In the genomic region with DNA sequence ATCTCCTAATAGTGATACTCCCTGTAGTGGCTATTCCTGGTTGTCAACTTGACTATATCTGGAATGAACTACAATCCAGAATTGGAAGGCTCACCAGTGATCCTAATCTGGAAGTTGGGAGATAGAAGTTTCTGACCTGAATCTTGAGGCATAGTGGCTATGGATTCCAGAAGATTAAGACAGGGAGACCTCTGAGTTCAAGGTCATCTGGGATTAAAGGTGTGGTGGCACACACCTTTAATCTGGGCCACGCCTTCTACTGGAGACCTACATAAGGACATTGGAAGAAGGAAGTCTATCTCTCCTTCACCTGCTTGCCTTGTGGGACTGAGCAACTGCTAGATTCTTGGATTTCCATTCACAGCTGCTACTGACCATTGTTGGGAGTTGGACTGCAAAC, we compare ENCODE assay signal across 8 mouse cellular contexts. TPM values are rescaled to one million over a fixed set of nuclear protein-coding genes. Genes with fewer than 3 reads are reported as not detected.
A peak's percentile ranks its signal among the peaks of the same experiment; 100 is the strongest.
DNase-seq lines count a peak whose midpoint lies in the region; ATAC-seq lines count a peak whose summit lies in the region.
"Not testable (repeated sequence)": the region's sequence is repeated elsewhere in the genome, so short reads cannot be mapped to it uniquely, and the experiment has no call there.

A gene (plus strand): TSS at position 301 of the 400 bp plus-strand sequence.

- not testable (repeated sequence) for H3K27ac ChIP-seq in hindbrain, embryonic 11.5 days (ENCODE audit: low read depth, low read length); liver, embryonic 12.5 days; midbrain, embryonic 14.5 days (replicated peaks; ENCODE audit: low read depth, low read length)

- not testable (repeated sequence) for H3K27me3 ChIP-seq in hindbrain, embryonic 11.5 days (ENCODE audit: control insufficient read depth, insufficient read depth, low read length); liver, embryonic 12.5 days (replicated peaks); midbrain, embryonic 14.5 days (ENCODE audit: control insufficient read depth, insufficient read depth, low read length)

- DNase-seq in adrenal gland, postnatal 14 days; hindbrain, embryonic 11.5 days (ENCODE audit: low spot score); layer of hippocampus, postnatal 10 days (ENCODE audit: low spot score in 2 of 2); midbrain, embryonic 14.5 days; thymus, postnatal 0 days (ENCODE audit: low spot score): not testable (repeated sequence)
- peak; percentile 34 for DNase-seq in heart, adult 11 months

- H3K4me2 ChIP-seq in hindbrain, embryonic 11.5 days (replicated peaks; ENCODE audit: low read depth, low read length); liver, embryonic 12.5 days; midbrain, embryonic 14.5 days (ENCODE audit: low read length): not testable (repeated sequence)

- ATAC-seq in erythroid progenitor cell, adult 5-6 weeks (replicated peaks; ENCODE audit: low FRiP score, poor library complexity, severe bottlenecking); hindbrain, embryonic 11.5 days (ENCODE audit: low FRiP score); liver, embryonic 12.5 days; midbrain, embryonic 14.5 days (ENCODE audit: low FRiP score, low TSS enrichment): not testable (repeated sequence)

- not testable (repeated sequence) for H3K4me3 ChIP-seq in hindbrain, embryonic 11.5 days (ENCODE audit: low read depth, low read length); liver, embryonic 12.5 days; midbrain, embryonic 14.5 days (replicated peaks; ENCODE audit: low read depth, low read length)

- not testable (repeated sequence) for H3K9me3 ChIP-seq in hindbrain, embryonic 11.5 days (ENCODE audit: control insufficient read depth, low read length); liver, embryonic 12.5 days (replicated peaks); midbrain, embryonic 14.5 days (ENCODE audit: control insufficient read depth, low read length)

- H3K36me3 ChIP-seq in hindbrain, embryonic 11.5 days (ENCODE audit: control insufficient read depth, insufficient read depth, low read length); liver, embryonic 12.5 days; midbrain, embryonic 14.5 days (ENCODE audit: control insufficient read depth, insufficient read depth, low read length): not testable (repeated sequence)

- 95% methylated on average over 1 of the region's 1 CpGs for WGBS in hindbrain, embryonic 11.5 days
- 91% methylated on average over 1 of the region's 1 CpGs for WGBS in liver, embryonic 12.5 days (ENCODE audit: insufficient replicate concordance)
- 90% methylated on average over 1 of the region's 1 CpGs for WGBS in midbrain, embryonic 14.5 days

- H3K9ac ChIP-seq in hindbrain, embryonic 11.5 days (ENCODE audit: low read depth, low read length); liver, embryonic 12.5 days; midbrain, embryonic 14.5 days (replicated peaks; ENCODE audit: low read length): not testable (repeated sequence)

- H3K4me1 ChIP-seq in hindbrain, embryonic 11.5 days (replicated peaks; ENCODE audit: control insufficient read depth, insufficient read depth, low read length); midbrain, embryonic 14.5 days (ENCODE audit: control insufficient read depth, insufficient read depth, low read length): not testable (repeated sequence)
- H3K4me1 ChIP-seq in liver, embryonic 12.5 days: peaks cover 14% of the 10 kb centered on the region

RNA-seq across cellular contexts. Expression of the gene that starts here (rescaled TPM):
- total RNA-seq in adrenal gland, postnatal 14 days (2021): 62.9 and 69.5 TPM in 2 replicates
- 80.1 and 99.1 TPM in 2 replicates for total RNA-seq in erythroid progenitor cell, adult 5-6 weeks (2015; ENCODE audit: low replicate concordance)
- total RNA-seq in erythroid progenitor cell, adult 5-6 weeks (2017; ENCODE audit: low replicate concordance): 62.0 and 112 TPM in 2 replicates
- 82.4 and 96.6 TPM in 2 replicates for polyA plus RNA-seq in hindbrain, embryonic 11.5 days (2014; fragmentation: Nextera tagmentation; extraction: Ambion mirVana)
- 100 to 1,000 TPM in 1 of 2 experiments, 10 to 100 TPM in 1; 96.2 to 102 TPM for total RNA-seq in layer of hippocampus, postnatal 10 days (2021)
- polyA plus RNA-seq in liver, embryonic 12.5 days (2016; fragmentation: Nextera tagmentation; extraction: Ambion mirVana): 52.6 and 53.9 TPM in 2 replicates
- polyA plus RNA-seq in midbrain, embryonic 14.5 days (2014; fragmentation: Nextera tagmentation; extraction: Ambion mirVana): 73.4 and 104 TPM in 2 replicates
- polyA plus RNA-seq in thymus, postnatal 0 days (2015; fragmentation: Nextera tagmentation; extraction: Ambion mirVana): 34.2 and 35.9 TPM in 2 replicates
